Mouse (Mus musculus): ENCODE data around the gene Mettl13.

- no peak for TF ChIP-seq CTCF (IDR thresholded peaks at IDR 0.05; ENCODE audit: insufficient read depth, low read depth, low read length)
- TF ChIP-seq POLR2A (IDR thresholded peaks at IDR 0.05; ENCODE audit: insufficient read depth, low read depth, low read length), result no peak
Observed at GRCm38 (mm10) chr1:162554193-162554592, 5.8 kb upstream of the Mettl13 start.
